Mouse (Mus musculus) R1 (cell line): Measurements from ENCODE around the gene Wbp1l.

ENCODE experiments used
- DNase-seq: peaks from one replicate; pipeline ENCODE4 v3.0.0-alpha.2; 2018; ENCODE audit warnings: low read depth, low spot score

Wbp1l gene

GRCm38 (mm10) chr19:46705779-46706495 lies 107.1 kb downstream of the Wbp1l start:
- DNase-seq, result no peak

GRCm38 (mm10) chr19:46706540-46707295 lies 107.8 kb downstream of the Wbp1l start:
- no peak for DNase-seq
